Mouse (Mus musculus): ENCODE measurements at regions not wholly inside any gene's neighbourhood (a gene's known extent, or its start where the extent isn't known, plus 50 kb on each side); places are given as distances from the start of the nearest gene placed in this dataset.

GRCm38 (mm10) chr3:148491287-148491686, 499.1 kb downstream of the Adgrl2 start:
- no peak for TF ChIP-seq CTCF (IDR thresholded peaks at IDR 0.05; ENCODE audit: borderline replicate concordance, extremely low read depth, insufficient read depth, insufficient read length)
- TF ChIP-seq POLR2A (IDR thresholded peaks at IDR 0.05; ENCODE audit: borderline replicate concordance, extremely low read depth, insufficient read depth, insufficient read length, poor library complexity, severe bottlenecking), result no peak
